Mouse (Mus musculus): ENCODE data around the gene Inpp4b.

Inpp4b gene

GRCm38 (mm10) chr8:81742588-81742987 lies 400.2 kb downstream of the Inpp4b start:
- DNase-seq = no peak

GRCm38 (mm10) chr8:81743040-81743439 lies 400.7 kb downstream of the Inpp4b start:
- DNase-seq = no peak

GRCm38 (mm10) chr8:81745439-81745838 lies 403.1 kb downstream of the Inpp4b start:
- no peak for DNase-seq

- DNase-seq = no peak
Observed at GRCm38 (mm10) chr8:81751159-81751558, 408.8 kb downstream of the Inpp4b start.

- DNase-seq = no peak
Observed at GRCm38 (mm10) chr8:81756663-81757062, 414.3 kb downstream of the Inpp4b start.

- no peak for DNase-seq
Observed at GRCm38 (mm10) chr8:81757580-81758144, 415.3 kb downstream of the Inpp4b start.

GRCm38 (mm10) chr8:81761466-81761865 lies 419.1 kb downstream of the Inpp4b start:
- DNase-seq = no peak

- DNase-seq = no peak
Observed at GRCm38 (mm10) chr8:81766033-81766432, 423.7 kb downstream of the Inpp4b start.

GRCm38 (mm10) chr8:81767411-81768312 lies 425.3 kb downstream of the Inpp4b start:
- DNase-seq = no peak

- no peak for DNase-seq
Observed at GRCm38 (mm10) chr8:81768313-81768675, 425.9 kb downstream of the Inpp4b start.

- no peak for DNase-seq
Observed at GRCm38 (mm10) chr8:81768731-81769445, 426.5 kb downstream of the Inpp4b start.

- DNase-seq = no peak
Observed at GRCm38 (mm10) chr8:81770603-81771276, 428.4 kb downstream of the Inpp4b start.

- DNase-seq = no peak
Observed at GRCm38 (mm10) chr8:81772855-81773254, 430.5 kb downstream of the Inpp4b start.

- no peak for DNase-seq
Observed at GRCm38 (mm10) chr8:81773305-81773965, 431.1 kb downstream of the Inpp4b start.

GRCm38 (mm10) chr8:81774010-81774409 lies 431.7 kb downstream of the Inpp4b start:
- no peak for DNase-seq

- no peak for DNase-seq
Observed at GRCm38 (mm10) chr8:81774454-81774853, 432.1 kb downstream of the Inpp4b start.

- DNase-seq = no peak
Observed at GRCm38 (mm10) chr8:81776516-81777237, 434.3 kb downstream of the Inpp4b start.

GRCm38 (mm10) chr8:81777704-81778103 lies 435.3 kb downstream of the Inpp4b start:
- DNase-seq = no peak

GRCm38 (mm10) chr8:81779440-81779839 lies 437.1 kb downstream of the Inpp4b start:
- no peak for DNase-seq

- DNase-seq = no peak
Observed at GRCm38 (mm10) chr8:81780166-81780565, 437.8 kb downstream of the Inpp4b start.

GRCm38 (mm10) chr8:81780921-81781675 lies 438.7 kb downstream of the Inpp4b start:
- no peak for DNase-seq

Measured in cerebellum, adult 9-11 months (tissue).